Mouse (Mus musculus): ENCODE measurements around the gene Gm45785. TPM values are rescaled to one million over a fixed set of nuclear protein-coding genes. Genes with fewer than 3 reads are reported as not detected.

Gene Gm45785
- total RNA-seq (2023): not detected

GRCm38 (mm10) chr7:140855860-140856784 lies at the start of gene Gm45785:
Gm45785 (minus strand) TSS chr7:140856331.

DNA sequence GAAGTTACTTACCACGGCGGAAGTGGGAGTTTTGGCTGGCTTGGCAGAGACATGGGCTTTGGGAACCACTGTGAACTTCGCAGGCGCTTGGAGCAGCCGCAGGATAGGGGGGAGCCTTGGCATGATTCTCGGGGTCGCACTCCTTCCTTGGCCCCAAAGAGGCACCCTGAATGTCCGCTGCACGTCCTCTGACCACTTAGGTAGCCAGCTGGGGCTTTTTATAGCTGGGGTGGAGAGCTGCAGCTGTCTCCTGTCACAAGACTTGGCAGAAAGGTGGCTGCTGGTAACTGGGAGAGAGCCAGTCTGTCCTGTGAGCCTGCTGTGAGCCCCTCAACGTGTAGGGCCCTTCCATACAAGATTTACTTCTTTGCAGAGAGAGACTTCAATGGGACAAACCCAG lies 44.1 kb upstream of the Gm45785 start, which contains the start of gene Cox8b:
TSS of gene Cox8b (minus strand) at position 227 of the 400 bp plus-strand sequence.

DNA sequence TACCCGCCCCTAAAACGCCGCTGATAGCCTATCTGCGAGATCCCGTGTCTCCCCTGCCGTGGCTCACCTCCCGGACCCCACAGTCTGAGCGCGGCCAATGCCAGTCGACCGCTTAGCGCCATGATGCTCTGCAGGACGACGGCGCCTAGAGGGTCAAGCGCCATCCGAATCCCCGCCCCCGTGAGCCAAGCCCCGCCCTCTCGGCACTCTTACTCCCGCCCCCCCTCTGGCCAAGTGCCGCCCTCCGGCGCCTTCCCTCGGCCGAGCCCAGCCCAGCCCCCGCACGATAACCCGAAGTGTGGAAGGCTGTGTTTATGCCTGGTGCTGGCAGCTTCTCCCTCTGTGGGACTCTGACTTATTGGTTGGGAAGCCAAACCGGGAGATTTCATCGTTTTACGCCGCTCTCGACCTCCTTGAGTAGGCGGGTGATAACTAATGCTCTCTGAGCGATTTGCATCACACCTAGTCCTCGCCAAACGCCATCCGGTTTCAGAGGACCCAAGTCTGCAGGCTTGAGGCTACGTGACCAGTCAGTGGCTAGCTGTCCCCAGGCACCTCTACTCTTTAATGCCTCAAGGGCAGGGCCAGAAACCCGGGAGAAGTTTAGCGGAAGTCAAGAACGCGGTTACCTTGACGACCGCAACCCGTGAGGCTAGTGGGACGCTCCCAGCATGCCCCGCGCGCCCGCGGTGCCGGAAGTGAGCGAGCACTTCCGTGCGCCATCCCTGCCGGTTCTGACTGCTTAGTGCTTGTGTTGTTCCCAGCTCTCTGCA lies 25.8 kb upstream of the Gm45785 start, which contains the start of the genes Psmd13 and Sirt3:
TSS of gene Psmd13 (plus strand) at position 273 of the 773 bp plus-strand sequence.
TSS of gene Sirt3 (minus strand) at position 614 of the 773 bp plus-strand sequence.

DNA sequence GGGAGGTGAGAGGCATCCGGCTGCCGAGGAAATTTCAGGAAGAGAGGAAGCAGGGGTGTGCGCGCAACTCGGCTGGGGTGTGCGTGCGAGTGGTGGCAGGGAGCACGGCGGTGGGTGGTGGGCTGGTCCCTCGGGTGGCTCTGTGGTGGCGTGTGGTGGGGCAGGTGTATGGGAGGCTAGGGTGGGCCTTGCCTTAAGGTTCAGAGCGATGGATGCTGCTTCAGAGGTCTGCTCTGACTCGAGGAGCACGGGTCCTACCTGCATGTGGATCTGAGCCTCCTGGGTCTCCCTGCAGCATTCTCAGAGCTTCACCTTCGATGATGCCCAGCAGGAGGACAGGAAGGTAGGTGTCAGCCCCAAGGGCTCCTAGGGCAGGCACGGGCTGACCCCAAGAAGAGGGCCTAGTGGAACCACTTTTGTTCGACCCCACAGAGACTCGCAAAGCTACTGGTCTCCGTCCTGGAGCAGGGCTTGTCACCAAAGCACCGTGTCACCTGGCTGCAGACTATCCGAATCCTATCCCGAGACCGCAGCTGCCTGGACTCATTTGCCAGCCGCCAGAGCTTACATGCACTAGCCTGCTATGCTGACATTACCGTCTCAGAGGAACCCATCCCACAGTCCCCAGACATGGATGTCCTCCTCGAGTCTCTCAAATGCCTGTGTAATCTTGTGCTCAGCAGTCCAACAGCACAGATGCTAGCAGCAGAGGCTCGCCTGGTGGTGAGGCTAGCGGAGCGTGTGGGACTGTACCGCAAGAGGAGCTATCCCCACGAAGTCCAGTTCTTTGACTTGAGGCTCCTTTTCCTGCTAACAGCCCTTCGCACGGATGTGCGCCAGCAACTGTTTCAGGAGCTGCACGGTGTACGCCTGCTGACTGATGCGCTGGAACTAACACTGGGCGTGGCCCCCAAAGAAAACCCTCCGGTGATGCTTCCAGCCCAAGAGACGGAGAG lies 1.7 kb upstream of the Gm45785 start, which contains the start of gene Bet1l:
TSS of gene Bet1l (minus strand) at position 28 of the 956 bp plus-strand sequence.

GRCm38 (mm10) chr7:140856785-140857549 lies 836 bp upstream of the Gm45785 start, which contains the start of gene Ric8a:
Ric8a (plus strand) TSS chr7:140856957.

GRCm38 (mm10) chr7:140847755-140848580 lies 8.2 kb downstream of the Gm45785 start, which contains the start of gene Odf3:
Odf3 (plus strand) TSS chr7:140847805.

GRCm38 (mm10) chr7:140844905-140845665 lies 11.0 kb downstream of the Gm45785 start, which contains the start of gene Scgb1c1:
Scgb1c1 (plus strand) TSS chr7:140845547.

GRCm38 (mm10) chr7:140834968-140835757 lies 21.0 kb downstream of the Gm45785 start, which contains the start of gene Urah:
Urah (plus strand) TSS chr7:140835018.

DNA sequence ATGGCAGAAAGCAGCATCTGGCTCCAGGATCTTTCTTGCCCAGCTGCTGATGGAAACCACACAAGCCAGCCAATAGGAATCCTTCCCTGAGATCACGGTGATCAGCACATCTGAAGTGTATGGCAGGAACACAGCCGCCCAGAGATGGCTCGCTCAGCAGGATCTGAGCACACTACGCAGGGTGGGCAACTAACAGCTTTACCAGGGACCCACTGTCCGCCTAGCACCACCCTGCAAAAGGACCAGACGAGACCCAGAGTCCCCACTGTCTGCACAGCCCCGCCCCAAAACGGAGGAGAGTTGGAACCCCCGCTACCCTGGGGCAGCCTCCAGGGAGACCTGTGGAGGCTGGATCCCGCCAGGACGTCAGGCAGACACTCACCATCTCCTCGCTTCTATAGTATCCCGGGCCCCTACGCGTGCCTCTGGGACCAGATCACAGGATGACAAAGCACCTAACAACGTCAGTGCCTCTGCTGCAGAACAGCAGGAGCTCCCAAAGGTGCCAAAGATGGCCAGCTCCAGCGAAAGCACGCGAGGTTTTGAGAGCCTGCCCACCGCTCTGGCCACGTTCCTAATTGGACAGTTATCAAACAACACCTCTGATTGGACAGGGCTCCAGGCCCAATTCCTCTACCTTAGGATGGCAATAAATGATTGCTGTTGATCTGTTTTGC lies 34.3 kb downstream of the Gm45785 start, which contains the start of gene Zfp941:
TSS of gene Zfp941 (minus strand) at position 526 of the 677 bp plus-strand sequence.

GRCm38 (mm10) chr7:140787406-140788052 lies 68.6 kb downstream of the Gm45785 start, which contains the start of gene Syce1:
Syce1 (minus strand) TSS chr7:140787852.

Other genes starting within 250 kb of the Gm45785 start
- not detected for gene Olfr61, start 227.4 kb downstream of the Gm45785 start, total RNA-seq (2023)
- not detected for gene Olfr53, start 209.9 kb downstream of the Gm45785 start, total RNA-seq (2023)
- not detected for gene Olfr539, start 196.4 kb downstream of the Gm45785 start, total RNA-seq (2023)
- gene Olfr45, start 174.4 kb downstream of the Gm45785 start, total RNA-seq (2023): not detected
- not detected for gene Olfr541, start 159.1 kb downstream of the Gm45785 start, total RNA-seq (2023)
- not detected for gene Cyp2e1, start 92.6 kb downstream of the Gm45785 start, total RNA-seq (2023)
- gene Syce1, start 68.5 kb downstream of the Gm45785 start, total RNA-seq (2023): not detected
- under 1 TPM; 0.11 to 0.13 TPM for gene Zfp941, start 34.2 kb downstream of the Gm45785 start, total RNA-seq (2023)
- gene Urah, start 21.3 kb downstream of the Gm45785 start, total RNA-seq (2023): not detected
- gene Scgb1c1, start 10.8 kb downstream of the Gm45785 start, total RNA-seq (2023): not detected
- not detected for gene Odf3, start 8.5 kb downstream of the Gm45785 start, total RNA-seq (2023)
- gene Ric8a, start 626 bp upstream of the Gm45785 start, total RNA-seq (2023): 100 to 1,000 TPM; 105 to 107 TPM
- gene Bet1l, start 1.2 kb upstream of the Gm45785 start, total RNA-seq (2023): 10 to 100 TPM; 21.7 to 23.7 TPM
- gene Psmd13, start 25.6 kb upstream of the Gm45785 start, total RNA-seq (2023): 100 to 1,000 TPM; 100 to 112 TPM
- gene Sirt3, start 26.0 kb upstream of the Gm45785 start, total RNA-seq (2023): 10 to 100 TPM in 1 of 2 experiments, 1 to 10 TPM in 1; 9.6 to 13.1 TPM
- not detected for gene Cox8b, start 44.1 kb upstream of the Gm45785 start, total RNA-seq (2023)
- gene Nlrp6, start 64.6 kb upstream of the Gm45785 start, total RNA-seq (2023): under 1 TPM; 0.09 to 0.16 TPM
- gene Pgghg, start 85.1 kb upstream of the Gm45785 start, total RNA-seq (2023): 10 to 100 TPM; 21.4 to 25.2 TPM
- 1 to 10 TPM; 1.5 to 3.2 TPM for gene Ifitm5, start 94.0 kb upstream of the Gm45785 start, total RNA-seq (2023)
- not detected for gene Gm45717, start 99.6 kb upstream of the Gm45785 start, total RNA-seq (2023)
- gene Ifitm2, start 99.7 kb upstream of the Gm45785 start, total RNA-seq (2023): 100 to 1,000 TPM; 431 to 529 TPM
- gene Ifitm1, start 110.9 kb upstream of the Gm45785 start, total RNA-seq (2023): 100 to 1,000 TPM; 290 to 313 TPM
- gene Ifitm3, start 154.4 kb upstream of the Gm45785 start, total RNA-seq (2023): 100 to 1,000 TPM; 439 to 533 TPM
- 100 to 1,000 TPM; 869 to 973 TPM for gene Ifitm6, start 161.6 kb upstream of the Gm45785 start, total RNA-seq (2023)
- gene Gm17387, start 172.8 kb upstream of the Gm45785 start, total RNA-seq (2023): not detected
- gene B4galnt4, start 204.8 kb upstream of the Gm45785 start, total RNA-seq (2023): 1 to 10 TPM in 1 of 2 experiments, under 1 TPM in 1; 0.67 to 1.2 TPM
- 1 to 10 TPM; 3.6 to 5.5 TPM for gene Pkp3, start 221.9 kb upstream of the Gm45785 start, total RNA-seq (2023)
- 1 to 10 TPM; 6.6 to 7.4 TPM for gene Sigirr, start 244.2 kb upstream of the Gm45785 start, total RNA-seq (2023)

All from neutrophil, adult 59 days (primary cell).